Mouse (Mus musculus) embryonic facial prominence, embryonic 11.5 days (tissue): ENCODE measurements at regions not wholly inside any gene's neighbourhood (a gene's known extent, or its start where the extent isn't known, plus 50 kb on each side); places are given as distances from the start of the nearest gene placed in this dataset.

ENCODE experiments used
- ATAC-seq: fragments of 200-750 bp; cut with Nextera tagmentation; replicated peaks from 2 replicates; pipeline ENCODE4 v1.8.0; 2017; ENCODE audit warnings: low read depth; ENCODE audit not compliant: insufficient number of reproducible peaks, low FRiP score, low TSS enrichment
- DNase-seq: peaks from one replicate; pipeline ENCODE4 v3.0.0-alpha.2; 2015; ENCODE audit warnings: low spot score
- H3K27ac ChIP-seq: fragments of 300-500 bp; sonication (generic); replicated peaks from 2 replicates; pipeline ENCODE4 v1.5.1; 2014; ENCODE audit warnings: mild to moderate bottlenecking, low read depth, low read length, control low read depth
- H3K27me3 ChIP-seq: fragments of 300-500 bp; sonication (generic); 2 replicates; pipeline ENCODE4 v1.6.1; 2014; ENCODE audit warnings: mild to moderate bottlenecking, low read length, moderate library complexity, mixed read lengths; ENCODE audit not compliant: control insufficient read depth, insufficient read depth
- H3K36me3 ChIP-seq: fragments of 300-500 bp; sonication (generic); replicated peaks from 2 replicates; pipeline ENCODE4 v1.6.1; 2014; ENCODE audit warnings: low read depth, mild to moderate bottlenecking, low read length, moderate library complexity, mixed read lengths; ENCODE audit not compliant: control insufficient read depth, insufficient read depth
- H3K4me1 ChIP-seq: fragments of 300-500 bp; sonication (generic); 2 replicates; pipeline ENCODE4 v1.6.1; 2014; ENCODE audit warnings: low read length, mixed read lengths; ENCODE audit not compliant: control insufficient read depth, insufficient read depth
- H3K4me2 ChIP-seq: fragments of 300-500 bp; sonication (generic); 2 replicates; pipeline ENCODE4 v1.6.1; 2014; ENCODE audit warnings: low read depth, mild to moderate bottlenecking, control low read depth, low read length, moderate library complexity
- H3K4me3 ChIP-seq: fragments of 300-500 bp; sonication (generic); 2 replicates; pipeline ENCODE4 v1.5.1; 2014; ENCODE audit warnings: low read depth, low read length, control low read depth
- H3K9ac ChIP-seq: fragments of 300-500 bp; sonication (generic); replicated peaks from 2 replicates; pipeline ENCODE4 v1.6.1; 2014; ENCODE audit warnings: mild to moderate bottlenecking, control low read depth, low read length
- H3K9me3 ChIP-seq: fragments of 300-500 bp; sonication (generic); replicated peaks from 2 replicates; pipeline ENCODE4 v1.6.1; 2016; ENCODE audit warnings: mild to moderate bottlenecking, low read length, inconsistent platforms, mixed read lengths; ENCODE audit not compliant: control insufficient read depth
- whole genome bisulfite sequencing: fragments of 180-500 bp; shearing (Covaris S2); extraction: QIAGEN DNeasy Blood & Tissue Kit; methylation state at CpG from one replicate; pipeline ENCODE4 v1.1.7; 2014; 5-methylcytosine and 5-hydroxymethylcytosine counted together

DNA sequence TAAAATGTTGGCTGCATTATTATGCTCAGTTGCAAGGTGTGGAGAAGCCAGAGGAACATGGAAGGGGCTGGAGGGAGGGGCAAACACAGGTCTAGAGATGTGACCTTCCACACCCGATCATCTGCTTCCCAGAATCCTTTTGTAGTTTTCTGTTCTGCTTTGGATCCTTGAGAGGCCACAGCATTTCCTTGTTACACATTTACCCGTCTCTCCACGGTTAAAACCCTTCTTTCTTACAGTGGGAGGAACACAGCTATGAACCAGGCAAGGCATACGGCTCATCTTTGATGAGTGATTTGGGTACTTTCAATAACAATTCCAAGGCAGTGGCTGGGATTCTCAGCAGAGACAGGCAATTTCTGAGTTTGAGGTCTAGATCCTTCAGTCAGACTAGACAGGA, 53.6 kb upstream of the Ubr2 start:
- no peak for ATAC-seq
- no peaks in the 10 kb centered on the region for H3K27me3 ChIP-seq
- H3K4me3 ChIP-seq = no peak overlapping the region

GRCm38 (mm10) chr17:47061031-47061620, 50.8 kb upstream of the Ubr2 start:
- no peaks in the 10 kb centered on the region for H3K27me3 ChIP-seq
- DNase-seq (no peak), ATAC-seq (no peak)
- H3K9me3 ChIP-seq = no peaks in the 10 kb centered on the region
- H3K4me2 ChIP-seq = no peak overlapping the region
- H3K4me3 ChIP-seq = no peak overlapping the region
- H3K9ac ChIP-seq = no peak overlapping the region
- no peaks in the 10 kb centered on the region for H3K4me1 ChIP-seq
- WGBS = 72% methylated on average over 8 of the region's 8 CpGs
- H3K27ac ChIP-seq = no peak overlapping the region
- H3K36me3 ChIP-seq = no peaks in the 10 kb centered on the region

More for the DNA sequence above, 53.6 kb upstream of the Ubr2 start:
- Histone ChIP-seq H3K4me2 (no peak overlapping the region), H3K9ac (no peak overlapping the region), H3K27ac (no peak overlapping the region), H3K4me1 (no peaks in the 10 kb centered on the region), H3K36me3 (no peaks in the 10 kb centered on the region), H3K9me3 (no peaks in the 10 kb centered on the region)
- DNase-seq = no peak
- WGBS = 92% methylated on average over 4 of the region's 4 CpGs
